Mouse (Mus musculus) cerebellum, adult 2 months (tissue): ENCODE results near the gene Ghr. TPM values are rescaled to one million over a fixed set of nuclear protein-coding genes. Genes with fewer than 3 reads are reported as not detected.

Source experiments
- DNase-seq, 2 experiments: peaks; one replicate each; pipeline ENCODE4 v3.0.0; 2021
- H3K27ac ChIP-seq: fragments of 200-500 bp; 2 replicates; pipeline ENCODE4 v1.5.1; 2012; ENCODE audit warnings: low read length, control low read depth, inconsistent platforms; ENCODE audit not compliant: insufficient read depth
- H3K27me3 ChIP-seq: fragments of 200-500 bp; 2 replicates; pipeline ENCODE4 v1.6.1; 2012; ENCODE audit warnings: inconsistent platforms, mild to moderate bottlenecking, low read length, moderate library complexity; ENCODE audit not compliant: control insufficient read depth, insufficient read depth
- H3K4me1 ChIP-seq: fragments of 200-500 bp; 2 replicates; pipeline ENCODE4 v1.6.1; 2011; ENCODE audit warnings: low read length; ENCODE audit not compliant: control insufficient read depth, insufficient read depth
- H3K4me3 ChIP-seq: fragments of 200-500 bp; replicated peaks from 2 replicates; pipeline ENCODE3; 2011; ENCODE audit warnings: mild to moderate bottlenecking, low read depth, low read length, control low read depth; ENCODE audit not compliant: insufficient read depth
- CTCF ChIP-seq: fragments of 200-500 bp; IDR thresholded peaks from 2 replicates; pipeline ENCODE4 v1.5.1; 2011; ENCODE audit warnings: low read depth, mild to moderate bottlenecking, control low read depth, low read length, moderate library complexity, borderline replicate concordance; ENCODE audit not compliant: insufficient read depth
- POLR2A ChIP-seq: fragments of 200-500 bp; IDR thresholded peaks from 2 replicates; pipeline ENCODE4 v1.6.1; 2011; ENCODE audit warnings: low read length, control low read depth, borderline replicate concordance; ENCODE audit not compliant: insufficient read depth
- WGBS: fragments of 180-500 bp; shearing (Covaris S2); methylation state at CpG from one replicate; pipeline ENCODE4 v1.1.7; 2018; 5-methylcytosine and 5-hydroxymethylcytosine counted together
- polyA plus RNA-seq: library from polyadenylated mRNA; depleted of rRNA; stranded (reverse); fragments of >200 nt; gene quantifications from 2 replicates; pipeline ENCODE4 v1.2.3, GENCODE M21; 2012

The Ghr gene
- polyA plus RNA-seq, 1 experiment = 5.0 TPM

GRCm38 (mm10) chr15:3435637-3436036 is 147.7 kb downstream of the Ghr start:
- TF ChIP-seq POLR2A = no peak
- no peak for TF ChIP-seq CTCF
- H3K27ac ChIP-seq = no peak overlapping the region
- peaks cover 4% of the 10 kb centered on the region; the same call in 1 of the 2 replicates for H3K4me1 ChIP-seq
- DNase-seq = no peak
- no peaks in the 10 kb centered on the region for H3K27me3 ChIP-seq
- WGBS = 72% methylated on average over 4 of the region's 4 CpGs
- no peak overlapping the region for H3K4me3 ChIP-seq

DNA sequence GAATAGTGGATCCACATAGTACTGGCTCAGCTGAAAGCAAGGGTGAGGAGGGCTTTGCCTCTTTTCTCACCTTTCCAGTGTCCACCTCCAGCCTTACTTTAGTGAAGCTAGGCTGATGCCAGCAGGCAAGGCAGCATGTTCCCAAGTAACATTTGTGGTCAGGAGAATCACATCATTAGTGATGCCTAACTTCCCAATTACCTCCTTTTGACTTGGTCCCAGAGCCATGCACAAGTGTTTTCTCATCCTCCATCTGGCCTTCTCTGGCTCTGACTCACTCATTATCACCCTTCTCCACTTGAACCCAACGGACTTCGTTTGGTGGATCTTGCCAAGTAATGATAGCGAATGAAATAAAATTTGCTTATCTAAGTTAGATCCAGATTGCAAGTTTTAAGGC is 148.8 kb downstream of the Ghr start:
- Histone ChIP-seq H3K4me3 (no peak overlapping the region), H3K27ac (no peak overlapping the region), H3K4me1 (peaks cover 4% of the 10 kb centered on the region; the same call in 1 of the 2 replicates), H3K27me3 (no peaks in the 10 kb centered on the region)
- peak; percentile 7 to 26 for DNase-seq
- no peak for TF ChIP-seq POLR2A
- no peak for TF ChIP-seq CTCF
- WGBS = 13% methylated on average over 3 of the region's 3 CpGs

GRCm38 (mm10) chr15:3433281-3433680 is 150.0 kb downstream of the Ghr start:
- H3K4me3 ChIP-seq = no peak overlapping the region
- WGBS = 87% methylated on average over 7 of the region's 7 CpGs
- DNase-seq = no peak
- no peak overlapping the region for H3K27ac ChIP-seq
- no peaks in the 10 kb centered on the region for H3K27me3 ChIP-seq
- H3K4me1 ChIP-seq = peaks cover 4% of the 10 kb centered on the region; the same call in 1 of the 2 replicates
- TF ChIP-seq POLR2A = no peak
- TF ChIP-seq CTCF = no peak

- TF ChIP-seq POLR2A = no peak
- TF ChIP-seq CTCF = no peak
- Histone ChIP-seq H3K27me3 (no peaks in the 10 kb centered on the region), H3K4me3 (no peak overlapping the region), H3K4me1 (peaks cover 4% of the 10 kb centered on the region; the same call in 1 of the 2 replicates), H3K27ac (no peak overlapping the region)
- WGBS = 91% methylated on average over 1 of the region's 1 CpGs
- no peak for DNase-seq
Measured at GRCm38 (mm10) chr15:3432823-3433222, 150.5 kb downstream of the Ghr start.

- Histone ChIP-seq H3K27me3 (no peaks in the 10 kb centered on the region; the same call in 1 of the 2 replicates), H3K27ac (no peak overlapping the region), H3K4me1 (peaks cover 2% of the 10 kb centered on the region; the same call in 1 of the 2 replicates), H3K4me3 (no peak overlapping the region)
- no peak for DNase-seq
- TF ChIP-seq CTCF (no peak), POLR2A (no peak)
Measured at GRCm38 (mm10) chr15:3429417-3429816, 153.9 kb downstream of the Ghr start.

- Histone ChIP-seq H3K27me3 (no peaks in the 10 kb centered on the region; the same call in 1 of the 2 replicates), H3K27ac (no peak overlapping the region), H3K4me1 (no peaks in the 10 kb centered on the region), H3K4me3 (no peak overlapping the region)
- WGBS = 23% methylated on average over 5 of the region's 5 CpGs
- DNase-seq = peak in 1 of 2 experiments; percentile 3
- no peak for TF ChIP-seq POLR2A
- no peak for TF ChIP-seq CTCF
Measured at GRCm38 (mm10) chr15:3429001-3429400, 154.3 kb downstream of the Ghr start.

GRCm38 (mm10) chr15:3426401-3426800 is 156.9 kb downstream of the Ghr start:
- Histone ChIP-seq H3K4me1 (no peaks in the 10 kb centered on the region), H3K4me3 (no peak overlapping the region), H3K27ac (no peak overlapping the region), H3K27me3 (no peaks in the 10 kb centered on the region; the same call in 1 of the 2 replicates)
- WGBS = 83% methylated on average over 4 of the region's 4 CpGs
- TF ChIP-seq POLR2A (no peak), CTCF (no peak)
- DNase-seq = no peak

- Histone ChIP-seq H3K4me3 (no peak overlapping the region), H3K27me3 (no peaks in the 10 kb centered on the region; the same call in 1 of the 2 replicates), H3K27ac (no peak overlapping the region), H3K4me1 (no peaks in the 10 kb centered on the region)
- no peak for TF ChIP-seq POLR2A
- no peak for TF ChIP-seq CTCF
- 12% methylated on average over 4 of the region's 4 CpGs for WGBS
- DNase-seq = no peak
Measured at GRCm38 (mm10) chr15:3423177-3423576, 160.1 kb downstream of the Ghr start.
